Mouse (Mus musculus) gastrocnemius, postnatal 4 days (tissue): Measurements from ENCODE around the gene Fancc. TPM values are rescaled to one million over a fixed set of nuclear protein-coding genes. Genes with fewer than 3 reads are reported as not detected.
"Not testable (repeated sequence)": the region's sequence is repeated elsewhere in the genome, so short reads cannot be mapped to it uniquely, and the experiment has no call there.

Experiments used
- DNase-seq, 2 experiments: peaks; one replicate each; pipeline ENCODE4 v3.0.0; 2021 to 2022; ENCODE audit warnings: low spot score in 2 of 2, mixed read lengths in 2 of 2
- total RNA-seq, 2 experiments: library from RNA; stranded (reverse); gene quantifications; 2 replicates each; pipeline ENCODE4 v1.2.3; 2021

Gene Fancc
- total RNA-seq, 2 experiments from 2014 or later: 8.0 to 9.0 TPM

GRCm38 (mm10) chr13:63323286-63324075, 173.6 kb downstream of the Fancc start:
- no peak for DNase-seq

DNA sequence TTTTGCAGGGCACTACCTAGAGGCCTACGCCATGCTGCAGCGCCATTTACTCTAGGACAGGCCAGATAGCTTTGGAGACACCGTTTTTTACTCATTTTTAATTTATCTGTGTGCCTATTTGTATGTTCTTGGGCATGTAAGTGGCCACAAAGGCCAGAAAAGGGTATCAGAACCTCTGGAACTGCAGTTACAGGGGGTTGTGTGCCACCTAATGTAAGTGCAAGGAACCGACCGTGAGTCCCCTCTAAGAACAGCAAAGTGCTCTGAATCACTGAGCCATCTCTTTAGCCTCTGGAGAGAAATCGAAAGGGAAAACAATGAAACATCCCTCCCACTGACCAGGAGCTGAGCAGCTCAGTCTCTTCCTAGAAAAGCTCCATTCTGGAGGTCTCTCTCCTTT, 174.3 kb downstream of the Fancc start:
- no peak for DNase-seq

DNA sequence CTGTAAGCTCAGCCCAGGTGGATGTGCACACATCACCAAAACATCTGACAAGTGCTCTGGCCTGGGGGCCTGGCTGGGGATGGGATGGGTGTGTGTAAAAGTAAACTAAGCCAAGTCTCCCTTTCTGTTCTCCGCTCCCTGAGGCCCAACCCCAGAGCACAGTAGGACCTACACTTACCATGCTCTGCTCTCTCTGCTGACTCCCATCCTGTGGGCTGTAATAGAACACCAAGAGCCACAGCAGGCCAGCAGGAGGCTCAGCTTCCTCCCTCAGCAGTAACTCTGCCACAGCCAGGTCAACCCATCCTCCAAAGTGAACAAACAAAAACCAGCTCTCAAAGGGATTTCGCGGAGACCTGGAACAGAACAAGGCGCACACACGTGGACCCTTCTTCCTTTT, 175.4 kb downstream of the Fancc start:
- DNase-seq: no peak

DNA sequence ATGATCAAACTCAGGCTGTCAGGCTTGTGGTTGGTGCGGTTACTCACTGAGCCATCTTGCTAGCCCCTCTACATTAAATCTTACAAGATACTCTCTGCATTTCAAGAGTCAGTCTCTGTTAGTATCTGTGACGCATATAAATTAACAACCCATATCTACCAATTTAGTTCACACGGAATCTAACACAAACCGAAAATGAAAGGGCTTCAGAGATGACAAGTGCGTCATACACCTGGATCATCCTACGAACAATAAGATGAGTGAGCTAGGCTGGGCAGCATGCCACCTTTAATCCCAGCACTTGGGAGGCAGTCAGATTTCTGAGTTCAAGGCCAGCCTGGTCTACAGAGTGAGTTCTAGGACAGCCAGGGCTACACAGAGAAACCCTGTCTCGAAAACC, 177.3 kb downstream of the Fancc start:
- DNase-seq: no peak

DNA sequence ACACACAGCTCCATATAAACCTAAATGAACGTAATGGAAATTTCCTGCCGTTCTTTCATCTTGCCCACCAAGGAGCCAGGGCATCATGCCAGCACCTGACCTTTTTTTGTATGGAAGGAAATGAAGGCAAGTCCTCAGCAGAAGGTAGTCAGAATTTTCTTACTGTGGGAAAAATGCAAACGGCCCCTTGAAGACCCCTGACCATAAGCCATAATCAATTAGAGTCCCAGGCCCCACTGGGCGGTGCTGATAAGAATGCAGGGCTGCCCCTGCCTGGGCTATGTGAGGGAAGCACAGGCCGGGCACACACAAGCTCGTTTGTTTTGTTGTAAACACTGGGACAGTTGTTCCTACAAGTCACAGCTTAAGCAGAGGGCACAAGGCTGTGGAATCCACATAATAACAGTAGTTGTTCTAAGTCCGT, 179.4 kb downstream of the Fancc start:
- DNase-seq: no peak

DNA sequence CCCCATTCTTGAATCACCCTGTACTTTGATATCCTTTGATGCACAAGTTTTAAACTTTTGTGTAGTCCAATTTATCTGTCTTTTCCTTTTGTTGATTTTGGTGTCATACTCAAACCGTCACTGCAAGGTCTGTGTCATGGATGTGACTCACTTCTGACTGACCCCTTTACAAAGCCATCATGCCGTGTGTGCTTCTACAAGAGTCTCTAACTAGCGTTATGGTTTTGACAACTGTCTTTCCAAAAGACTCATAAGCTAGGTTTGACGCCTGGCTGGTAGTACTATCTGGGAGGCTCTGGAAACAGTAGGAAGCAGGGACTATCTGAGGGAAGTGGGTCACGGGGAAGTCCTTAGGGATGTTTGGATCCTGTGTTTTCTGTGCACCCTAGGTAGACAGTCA, 180.7 kb downstream of the Fancc start:
- no peak for DNase-seq

GRCm38 (mm10) chr13:63315777-63316176, 181.3 kb downstream of the Fancc start:
- DNase-seq: no peak

- not testable (repeated sequence) for DNase-seq
Observed at GRCm38 (mm10) chr13:63315111-63315510, 182.0 kb downstream of the Fancc start.

GRCm38 (mm10) chr13:63314608-63314920, 182.5 kb downstream of the Fancc start:
- DNase-seq: no peak

GRCm38 (mm10) chr13:63313748-63314607, 183.1 kb downstream of the Fancc start:
- DNase-seq: no peak

GRCm38 (mm10) chr13:63313247-63313646, 183.8 kb downstream of the Fancc start:
- no peak for DNase-seq

- DNase-seq: no peak
Observed at GRCm38 (mm10) chr13:63311156-63311555, 185.9 kb downstream of the Fancc start.

DNA sequence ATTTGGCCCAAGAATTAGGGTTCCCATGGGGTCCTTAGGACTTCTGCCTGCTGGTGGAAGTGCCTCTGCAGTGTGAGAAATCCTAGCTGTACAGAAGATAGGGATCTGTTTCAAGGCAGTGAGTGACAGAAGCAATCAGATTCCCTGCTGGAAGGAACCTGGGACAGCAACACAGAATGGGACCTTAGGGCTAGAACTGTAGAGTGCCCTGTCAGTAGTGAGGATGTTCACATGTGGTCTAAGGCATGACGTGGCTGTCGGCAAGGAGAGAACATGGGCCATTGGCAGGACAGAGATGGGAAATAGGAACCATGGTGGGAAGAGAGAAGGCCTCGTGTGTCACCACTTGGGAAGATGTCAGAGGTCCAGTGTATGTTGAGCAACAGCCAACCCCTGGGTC, 187.5 kb downstream of the Fancc start:
- no peak for DNase-seq

DNA sequence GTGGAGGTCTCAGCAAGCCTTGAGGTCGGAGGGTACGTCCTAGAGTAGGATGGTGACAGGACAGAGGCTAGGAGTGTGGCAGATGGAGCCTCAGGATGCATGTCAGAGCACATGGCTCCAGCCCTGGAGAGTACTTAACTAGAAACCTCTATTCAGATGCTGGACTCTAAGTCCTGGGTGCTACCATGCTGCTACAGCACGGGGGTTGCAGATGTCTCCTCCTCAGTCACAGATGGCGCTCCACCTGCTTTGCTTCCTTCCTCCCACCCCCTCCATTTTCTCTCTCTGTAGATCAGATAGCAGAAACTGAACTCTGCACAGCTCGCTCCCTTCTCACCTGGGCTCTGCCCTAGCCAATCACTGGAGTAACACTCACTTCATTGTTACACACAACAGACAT, 190.3 kb downstream of the Fancc start:
- no peak for DNase-seq

DNA sequence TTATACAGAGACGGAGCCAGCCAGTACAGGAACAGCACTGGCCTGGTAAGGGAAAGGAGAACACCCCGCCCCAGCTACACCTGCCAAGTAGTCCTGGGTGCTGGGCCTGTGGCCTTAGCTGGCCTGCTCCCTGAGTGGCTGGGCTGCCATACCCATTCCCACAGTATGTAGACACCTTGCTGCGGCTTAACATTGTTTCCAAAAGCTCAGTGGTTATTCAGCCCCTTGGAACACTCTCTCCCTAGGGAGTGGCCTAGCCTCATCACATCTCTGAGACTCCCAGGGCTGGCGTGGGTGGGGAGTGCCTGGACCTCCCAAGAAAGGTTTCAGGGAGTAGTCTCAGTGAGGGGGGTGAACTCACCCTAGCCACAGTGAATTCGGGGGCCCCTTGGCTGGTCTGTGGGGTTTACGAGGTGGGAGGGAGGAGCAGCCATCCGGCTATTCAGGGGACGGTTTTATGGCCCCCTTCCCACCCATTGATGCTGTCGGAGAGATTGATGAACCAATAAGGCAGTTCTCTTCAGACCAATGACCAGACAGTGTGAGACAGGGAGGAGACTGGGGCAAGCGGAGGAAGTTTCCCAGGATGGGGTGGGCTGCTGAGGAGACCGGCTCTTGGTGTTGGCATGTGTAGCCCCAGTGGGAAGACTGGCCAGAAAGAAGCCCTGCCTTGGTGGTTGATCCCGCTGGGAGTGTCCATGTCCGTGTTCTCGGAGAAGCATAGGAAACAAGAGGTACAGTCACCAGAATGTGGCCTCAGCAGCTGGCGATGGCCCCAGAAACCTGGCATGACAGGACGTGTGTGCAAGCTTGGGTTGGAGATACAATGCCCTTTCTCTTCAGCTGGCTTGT, 191.7 kb downstream of the Fancc start:
- DNase-seq: peak in 1 of 2 experiments; percentile 45

- DNase-seq: no peak
Observed at GRCm38 (mm10) chr13:63304799-63305159, 192.3 kb downstream of the Fancc start.

- DNase-seq: no peak
Observed at GRCm38 (mm10) chr13:63304124-63304792, 192.8 kb downstream of the Fancc start.

DNA sequence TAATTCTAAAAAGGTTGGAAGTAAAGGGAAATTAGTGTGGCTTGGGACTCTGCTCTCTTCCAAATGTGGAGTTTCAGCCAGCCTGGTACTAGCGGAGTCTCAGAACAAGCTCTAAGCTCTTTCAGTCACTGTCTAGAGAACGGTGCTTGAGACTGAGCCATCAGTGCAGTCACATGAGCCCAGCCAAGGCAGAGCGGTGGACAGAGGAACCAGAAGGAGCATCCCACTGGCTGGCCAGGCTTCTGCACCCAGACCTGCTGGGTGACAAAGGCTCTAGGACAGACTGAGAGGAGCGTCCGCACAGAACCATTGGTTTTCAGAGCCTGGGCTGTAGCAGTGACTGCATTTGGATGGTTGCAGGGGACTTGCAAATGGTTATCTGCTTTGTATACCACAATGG, 194.7 kb downstream of the Fancc start:
- no peak for DNase-seq

DNA sequence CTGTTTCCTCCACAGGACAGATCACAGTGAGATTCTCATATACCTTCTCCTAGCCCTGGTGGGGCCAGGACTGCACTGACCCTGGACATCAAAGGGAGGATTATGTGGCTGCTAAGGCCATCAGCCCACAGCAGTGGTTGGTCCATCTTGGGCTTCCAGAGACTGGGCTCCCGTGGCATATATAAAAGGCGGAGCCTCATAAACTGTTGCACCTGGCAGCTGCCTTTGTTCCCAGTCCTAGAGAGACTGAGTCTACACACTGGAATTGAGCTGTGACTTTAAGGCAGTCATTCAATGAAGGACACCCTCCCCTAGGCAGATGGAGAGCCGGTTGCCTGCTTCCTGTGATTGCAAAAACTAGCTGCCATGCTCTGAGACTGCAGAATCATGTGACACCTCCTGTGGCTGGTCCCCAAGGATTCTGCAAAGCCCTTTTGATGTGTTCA, 195.3 kb downstream of the Fancc start:
- DNase-seq: no peak

- no peak for DNase-seq
Observed at GRCm38 (mm10) chr13:63300929-63301328, 196.1 kb downstream of the Fancc start.

GRCm38 (mm10) chr13:63298931-63299330, 198.1 kb downstream of the Fancc start:
- DNase-seq: no peak
